Mouse (Mus musculus): ENCODE measurements around the gene B4gat1.

DNA sequence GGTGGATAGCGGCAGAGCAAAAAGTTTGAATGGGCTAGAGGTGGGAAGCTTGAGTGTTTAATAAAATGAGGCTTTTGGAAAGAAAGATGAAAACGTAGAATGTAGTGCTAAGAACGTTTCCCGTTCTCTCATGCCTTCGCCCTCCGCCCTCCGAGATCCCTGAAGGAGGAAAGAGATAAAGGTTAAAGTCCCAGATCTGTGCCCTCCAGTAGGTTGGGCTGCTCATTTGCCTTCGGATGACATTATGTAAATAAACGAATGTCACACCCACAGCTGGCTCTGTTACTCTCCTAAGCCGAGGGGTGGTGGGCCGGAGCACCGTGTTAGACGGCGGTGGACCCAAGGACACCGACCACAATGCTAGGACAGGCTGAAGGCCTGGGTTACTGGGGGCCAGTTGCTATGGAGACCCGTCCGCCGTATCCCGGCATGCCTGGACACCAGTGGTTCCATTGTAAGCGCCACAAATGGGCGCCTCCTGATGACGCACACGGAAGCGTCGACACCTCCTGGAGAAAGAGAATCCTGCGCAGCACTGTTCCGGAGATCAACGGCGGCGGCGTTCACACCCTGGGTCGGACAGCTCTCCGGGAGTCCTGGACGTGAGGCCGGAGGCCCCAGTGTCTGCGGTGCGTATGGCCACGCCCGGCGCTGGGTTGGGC, 2.4 kb downstream of the B4gat1 start, which contains the start of gene Brms1:
- TF ChIP-seq CTCF (IDR thresholded peaks at IDR 0.05; ENCODE audit: low read depth) (no peak), EP300 (IDR thresholded peaks at IDR 0.05; ENCODE audit: low read depth) (no peak)
